ENCODE assay signal across 8 mouse cellular contexts in genomic region chr14:122181078-122181814, GRCm38 (mm10). TPM values are rescaled to one million over a fixed set of nuclear protein-coding genes. Genes with fewer than 3 reads are reported as not detected.
DNase-seq lines count a peak whose midpoint lies in the region; ATAC-seq and TF ChIP-seq lines count a peak whose summit lies in the region.

Gene Clybl (plus strand): TSS chr14:122181704.

- peak within 1 kb of the TSS; percentile 74 for H3K4me2 ChIP-seq in kidney, embryonic 16.5 days (replicated peaks; ENCODE audit: low read depth, low read length)
- H3K4me2 ChIP-seq in myocyte (ENCODE audit: low read depth), result peak within 1 kb of the TSS; percentile 100

- peak within 1 kb of the TSS; percentile 19 for H3ac ChIP-seq in myocyte (ENCODE audit: control insufficient read depth, insufficient read length)

- no peak for TF ChIP-seq CTCF in liver, adult 2 months (IDR thresholded peaks at IDR 0.05; ENCODE audit: low read depth, low read length)

- H3K79me2 ChIP-seq in liver, adult 2 months (ENCODE audit: control insufficient read depth, insufficient read depth, low read length), result peaks cover 7% of the 10 kb centered on the region; the same call in 1 of the 2 replicates
- no peaks in the 10 kb centered on the region for H3K79me2 ChIP-seq in myocyte (ENCODE audit: control insufficient read depth, insufficient read depth)

- H3K9me3 ChIP-seq in heart, embryonic 10.5 days, result no peaks in the 10 kb centered on the region
- no peaks in the 10 kb centered on the region for H3K9me3 ChIP-seq in kidney, embryonic 16.5 days (ENCODE audit: low read length)

- peak within 1 kb of the TSS; percentile 93 for H3K27ac ChIP-seq in heart, embryonic 10.5 days
- 0 out of 2 replicates have a peak within 1 kb of the TSS, but pooled peaks have one; percentile 20 for H3K27ac ChIP-seq in kidney, embryonic 16.5 days (ENCODE audit: low read length)
- H3K27ac ChIP-seq in liver, adult 2 months (replicated peaks; ENCODE audit: insufficient read depth, low read depth, low read length), result peak within 1 kb of the TSS; percentile 78

- peak; percentile 95 to 96 for DNase-seq in B cell, adult 2 months
- peak; percentile 94 for DNase-seq in brain, adult 2 months (ENCODE audit: low read depth, low spot score)
- peak; percentile 98 for DNase-seq in heart, embryonic 10.5 days (ENCODE audit: low spot score)
- DNase-seq in liver, adult 2 months (ENCODE audit: extremely low read depth, low read depth, low spot score), result peak; percentile 89
- DNase-seq in splenic B cell, adult 2 months (ENCODE audit: low read depth, low spot score), result peak; percentile 89

- no peaks in the 10 kb centered on the region for H3K36me3 ChIP-seq in heart, embryonic 10.5 days
- no peaks in the 10 kb centered on the region for H3K36me3 ChIP-seq in kidney, embryonic 16.5 days (ENCODE audit: insufficient read depth, low read length)
- no peaks in the 10 kb centered on the region for H3K36me3 ChIP-seq in liver, adult 2 months (ENCODE audit: control insufficient read depth, insufficient read depth, low read length)
- no peaks in the 10 kb centered on the region for H3K36me3 ChIP-seq in myocyte (ENCODE audit: control insufficient read depth, insufficient read depth)
- no peaks in the 10 kb centered on the region for H3K36me3 ChIP-seq in splenic B cell, adult 2 months (ENCODE audit: control insufficient read depth, insufficient read depth, low read length, poor library complexity, severe bottlenecking)

- H3K9ac ChIP-seq in kidney, embryonic 16.5 days (replicated peaks; ENCODE audit: low read length), result peak within 1 kb of the TSS; percentile 85
- H3K9ac ChIP-seq in liver, adult 2 months (ENCODE audit: low read depth, low read length), result peak within 1 kb of the TSS; percentile 88

- peak; percentile 79 for TF ChIP-seq POLR2A in liver, adult 2 months (IDR thresholded peaks at IDR 0.05; ENCODE audit: extremely low read depth, insufficient read depth, low read length)
- TF ChIP-seq POLR2A in myocyte (IDR thresholded peaks at IDR 0.05; ENCODE audit: insufficient read length, low read depth), result peak; percentile 99

- H3K27me3 ChIP-seq in heart, embryonic 10.5 days (ENCODE audit: insufficient read depth, poor library complexity, severe bottlenecking), result no peaks in the 10 kb centered on the region
- H3K27me3 ChIP-seq in kidney, embryonic 16.5 days (ENCODE audit: insufficient read depth, low read length), result no peaks in the 10 kb centered on the region
- no peaks in the 10 kb centered on the region for H3K27me3 ChIP-seq in liver, adult 2 months (ENCODE audit: control insufficient read depth, insufficient read depth, low read length)
- no peaks in the 10 kb centered on the region for H3K27me3 ChIP-seq in myocyte (ENCODE audit: control insufficient read depth, insufficient read depth, insufficient read length)
- no peaks in the 10 kb centered on the region for H3K27me3 ChIP-seq in splenic B cell, adult 2 months (ENCODE audit: control insufficient read depth, insufficient read depth, low read length, poor library complexity, severe bottlenecking)

- peak; percentile 92 for ATAC-seq in erythroblast, adult 5-6 weeks (replicated peaks; ENCODE audit: low FRiP score, poor library complexity, severe bottlenecking)
- peak; percentile 100 for ATAC-seq in kidney, embryonic 16.5 days (ENCODE audit: low FRiP score, low TSS enrichment)

- peaks cover 24% of the 10 kb centered on the region for H3K4me1 ChIP-seq in heart, embryonic 10.5 days
- 0 out of 2 replicates have a peak, but pooled peaks cover 6% of the 10 kb centered on the region for H3K4me1 ChIP-seq in kidney, embryonic 16.5 days (ENCODE audit: insufficient read depth, low read length)
- H3K4me1 ChIP-seq in liver, adult 2 months (ENCODE audit: control insufficient read depth, insufficient read depth, low read length), result peaks cover 2% of the 10 kb centered on the region; the same call in 1 of the 2 replicates

- peak within 1 kb of the TSS; percentile 77 for H3K4me3 ChIP-seq in heart, embryonic 10.5 days
- peak within 1 kb of the TSS; percentile 84 for H3K4me3 ChIP-seq in kidney, embryonic 16.5 days (ENCODE audit: low read length)
- H3K4me3 ChIP-seq in liver, adult 2 months (ENCODE audit: insufficient read depth, low read depth, low read length), result peak within 1 kb of the TSS; percentile 92
- peak within 1 kb of the TSS; percentile 53 for H3K4me3 ChIP-seq in myocyte

- WGBS in heart, embryonic 10.5 days, result 3% methylated on average over 45 of the region's 45 CpGs
- WGBS in kidney, embryonic 16.5 days, result 2% methylated on average over 45 of the region's 45 CpGs
- WGBS in liver, adult 2 months, result 6% methylated on average over 45 of the region's 45 CpGs

TF ChIP-seq in myocyte, 11 proteins besides CTCF, POLR2A, EP300 and RAD21:
- TF ChIP-seq REST (IDR thresholded peaks at IDR 0.05; ENCODE audit: insufficient read depth, insufficient read length) (peak; percentile 34), MYOG (IDR thresholded peaks at IDR 0.05; ENCODE audit: control insufficient read depth in 1 of 3, insufficient read depth in 1 of 3, insufficient read length in 2 of 3, low read depth in 2 of 3) (no peak), TCF12 (IDR thresholded peaks at IDR 0.05; ENCODE audit: insufficient read depth, poor library complexity, severe bottlenecking) (no peak), POLR2AphosphoS2 (IDR thresholded peaks at IDR 0.05; ENCODE audit: insufficient read length, low read depth) (peak; percentile 96), MYOD1 (IDR thresholded peaks at IDR 0.05; ENCODE audit: control insufficient read depth in 1 of 3, insufficient read length in 2 of 3, low read depth in 2 of 3) (peak in 2 of 3 experiments; percentile 2 to 7), MAX (IDR thresholded peaks at IDR 0.05; ENCODE audit: low read depth) (no peak), SRF (IDR thresholded peaks at IDR 0.05; ENCODE audit: control insufficient read depth, insufficient read length, low read depth) (peak; percentile 41)

RNA-seq across cellular contexts. Expression of gene Clybl, which starts in this region (rescaled TPM):
- 11.1 and 24.4 TPM in 2 replicates for total RNA-seq in erythroblast, adult 5-6 weeks (2015; ENCODE audit: low replicate concordance)
- 2.6 and 6.8 TPM in 2 replicates for total RNA-seq in erythroblast, adult 5-6 weeks (2017; ENCODE audit: low replicate concordance)
- polyA plus RNA-seq in heart, embryonic 10.5 days (2016; fragmentation: Nextera tagmentation; extraction: Ambion mirVana), result 43.5 and 63.8 TPM in 2 replicates
- 31.3 and 35.6 TPM in 2 replicates for polyA plus RNA-seq in kidney, embryonic 16.5 days (2015; fragmentation: Nextera tagmentation; extraction: Ambion mirVana)
- 23.4 TPM in 2 replicates for total RNA-seq in liver, adult 2 months (2014; rRNA removed)
- 15.3 and 15.4 TPM in 2 replicates for polyA plus RNA-seq in liver, adult 2 months (2012; rRNA removed)
- polyA plus RNA-seq in myocyte (2012; fragmentation: generic; extraction: Trizol), result 30.9 TPM

Comparison
In these comparisons a context has a peak if more than half of its experiments do, and no peak if none do; other contexts are left out.
1. Peak in every context shown above with its lines: DNase-seq, ATAC-seq, H3K4me3 ChIP-seq and H3K27ac ChIP-seq.
2. H3K27ac ChIP-seq: peak in every context shown above with its lines; median percentile 93 in heart, embryonic 10.5 days; 78 in liver, adult 2 months; 20 in kidney, embryonic 16.5 days.